Mouse (Mus musculus): ENCODE measurements around the gene Fxyd4. TPM values are rescaled to one million over a fixed set of nuclear protein-coding genes. Genes with fewer than 3 reads are reported as not detected.

Gene Fxyd4
- polyA plus RNA-seq, 1 experiment = not detected

DNA sequence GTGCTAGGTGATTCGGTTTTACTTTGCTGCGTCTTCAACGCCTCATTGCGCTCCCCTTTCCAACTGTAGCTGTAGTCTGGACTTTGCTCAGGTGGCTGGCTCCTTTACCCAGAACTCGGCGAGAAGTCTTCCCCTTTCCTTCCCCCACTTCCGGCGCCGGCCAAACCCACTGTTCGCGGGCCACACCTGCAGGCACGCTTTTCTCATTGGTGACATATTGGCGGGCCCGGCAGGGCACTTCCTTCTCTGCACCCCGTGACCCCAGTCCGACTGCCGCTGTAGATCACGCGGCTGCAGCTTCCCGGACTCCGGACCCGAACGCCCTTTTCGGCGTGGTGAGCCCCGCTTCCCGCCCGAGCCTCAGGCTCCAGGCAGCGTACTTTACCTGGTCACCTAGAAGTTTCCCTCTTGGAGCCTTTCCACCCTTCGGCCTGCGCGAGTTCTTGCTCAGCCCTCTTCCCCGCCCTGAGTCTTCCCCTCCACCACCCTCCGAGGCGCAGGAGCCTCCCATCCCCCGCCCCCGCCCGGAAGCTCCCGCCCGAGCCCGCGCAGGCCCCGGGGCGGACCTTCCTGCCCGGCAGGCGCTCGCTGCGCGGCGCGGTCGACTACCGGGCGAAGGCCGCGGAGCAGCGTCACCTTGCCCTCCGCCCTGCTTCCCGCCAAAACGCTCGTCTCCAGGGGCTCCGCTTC lies 20.6 kb downstream of the Fxyd4 start:
- TF ChIP-seq CTCF (IDR thresholded peaks at IDR 0.05; ENCODE audit: borderline replicate concordance, insufficient read depth, low read depth, low read length) = no peak
- TF ChIP-seq POLR2A (IDR thresholded peaks at IDR 0.05; ENCODE audit: borderline replicate concordance, insufficient read depth, low read length) = peak; percentile 53; the same call in 1 of the 2 replicates
- Histone ChIP-seq H3K27me3 (ENCODE audit: control insufficient read depth, insufficient read depth, low read length) (no peaks in the 10 kb centered on the region), H3K27ac (ENCODE audit: insufficient read depth, low read length) (peak overlapping the region; percentile 84), H3K4me1 (ENCODE audit: control insufficient read depth, insufficient read depth, low read length) (no peaks in the 10 kb centered on the region; the same call in 1 of the 2 replicates), H3K4me3 (replicated peaks; ENCODE audit: insufficient read depth, low read depth, low read length) (peak overlapping the region; percentile 72)
- peak; percentile 83 to 86 for DNase-seq
- WGBS = under 1% methylated on average over 62 of the region's 62 CpGs

- no peak for DNase-seq
- Histone ChIP-seq H3K4me1 (ENCODE audit: control insufficient read depth, insufficient read depth, low read length) (no peaks in the 10 kb centered on the region; the same call in 1 of the 2 replicates), H3K27me3 (ENCODE audit: control insufficient read depth, insufficient read depth, low read length) (no peaks in the 10 kb centered on the region), H3K27ac (ENCODE audit: insufficient read depth, low read length) (no peak overlapping the region), H3K4me3 (replicated peaks; ENCODE audit: insufficient read depth, low read depth, low read length) (peak overlapping the region; percentile 72)
- no peak for TF ChIP-seq CTCF (IDR thresholded peaks at IDR 0.05; ENCODE audit: borderline replicate concordance, insufficient read depth, low read depth, low read length)
- no peak for TF ChIP-seq POLR2A (IDR thresholded peaks at IDR 0.05; ENCODE audit: borderline replicate concordance, insufficient read depth, low read length)
- under 1% methylated on average over 12 of the region's 12 CpGs for WGBS
Observed at GRCm38 (mm10) chr6:117916205-117916736, 21.2 kb downstream of the Fxyd4 start.

GRCm38 (mm10) chr6:117914541-117914940 lies 23.0 kb downstream of the Fxyd4 start:
- Histone ChIP-seq H3K4me1 (ENCODE audit: control insufficient read depth, insufficient read depth, low read length) (no peaks in the 10 kb centered on the region; the same call in 1 of the 2 replicates), H3K4me3 (replicated peaks; ENCODE audit: insufficient read depth, low read depth, low read length) (no peak overlapping the region), H3K27ac (ENCODE audit: insufficient read depth, low read length) (no peak overlapping the region), H3K27me3 (ENCODE audit: control insufficient read depth, insufficient read depth, low read length) (no peaks in the 10 kb centered on the region)
- no peak for DNase-seq
- no peak for TF ChIP-seq CTCF (IDR thresholded peaks at IDR 0.05; ENCODE audit: borderline replicate concordance, insufficient read depth, low read depth, low read length)
- TF ChIP-seq POLR2A (IDR thresholded peaks at IDR 0.05; ENCODE audit: borderline replicate concordance, insufficient read depth, low read length) = no peak

GRCm38 (mm10) chr6:117910120-117910661 lies 27.3 kb downstream of the Fxyd4 start:
- no peak for DNase-seq
- no peak for TF ChIP-seq POLR2A (IDR thresholded peaks at IDR 0.05; ENCODE audit: borderline replicate concordance, insufficient read depth, low read length)
- no peak for TF ChIP-seq CTCF (IDR thresholded peaks at IDR 0.05; ENCODE audit: borderline replicate concordance, insufficient read depth, low read depth, low read length)
- WGBS = 79% methylated on average over 6 of the region's 6 CpGs

DNA sequence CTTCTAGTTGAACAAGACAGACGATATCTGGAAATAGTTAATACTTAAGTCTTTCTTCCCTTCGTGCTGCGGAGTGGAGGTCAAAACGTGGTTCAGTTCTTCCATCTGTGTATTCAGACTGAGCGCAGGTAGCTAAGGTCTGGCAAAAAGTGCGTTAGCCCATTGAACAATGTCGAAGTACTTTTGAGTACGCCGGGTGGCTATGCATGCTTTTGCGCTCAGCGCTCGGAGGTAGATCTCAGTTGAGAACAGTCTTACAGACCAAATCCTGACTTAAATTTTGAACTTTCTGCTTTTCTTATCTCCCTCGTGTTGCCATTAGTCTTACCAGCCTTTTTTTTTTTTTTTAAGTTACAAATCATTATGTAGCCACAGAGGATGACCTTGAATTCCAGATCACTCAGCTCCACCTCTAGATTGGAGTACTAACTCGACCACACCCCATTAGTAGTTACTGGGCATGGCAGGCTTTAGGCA lies 29.0 kb downstream of the Fxyd4 start:
- no peaks in the 10 kb centered on the region for H3K27me3 ChIP-seq (ENCODE audit: control insufficient read depth, insufficient read depth, low read length)
- WGBS = 4% methylated on average over 14 of the region's 14 CpGs
- DNase-seq = no peak
- H3K4me1 ChIP-seq (ENCODE audit: control insufficient read depth, insufficient read depth, low read length) = no peaks in the 10 kb centered on the region; the same call in 1 of the 2 replicates
- no peak for TF ChIP-seq POLR2A (IDR thresholded peaks at IDR 0.05; ENCODE audit: borderline replicate concordance, insufficient read depth, low read length)
- TF ChIP-seq CTCF (IDR thresholded peaks at IDR 0.05; ENCODE audit: borderline replicate concordance, insufficient read depth, low read depth, low read length) = no peak
- H3K4me3 ChIP-seq (replicated peaks; ENCODE audit: insufficient read depth, low read depth, low read length) = peak overlapping the region; percentile 70
- no peak overlapping the region for H3K27ac ChIP-seq (ENCODE audit: insufficient read depth, low read length)

More at GRCm38 (mm10) chr6:117910120-117910661, 27.3 kb downstream of the Fxyd4 start:
- H3K27ac ChIP-seq (ENCODE audit: insufficient read depth, low read length) = no peak overlapping the region
- H3K4me1 ChIP-seq (ENCODE audit: control insufficient read depth, insufficient read depth, low read length) = no peaks in the 10 kb centered on the region; the same call in 1 of the 2 replicates
- H3K4me3 ChIP-seq (replicated peaks; ENCODE audit: insufficient read depth, low read depth, low read length) = no peak overlapping the region
- no peaks in the 10 kb centered on the region for H3K27me3 ChIP-seq (ENCODE audit: control insufficient read depth, insufficient read depth, low read length)

DNA sequence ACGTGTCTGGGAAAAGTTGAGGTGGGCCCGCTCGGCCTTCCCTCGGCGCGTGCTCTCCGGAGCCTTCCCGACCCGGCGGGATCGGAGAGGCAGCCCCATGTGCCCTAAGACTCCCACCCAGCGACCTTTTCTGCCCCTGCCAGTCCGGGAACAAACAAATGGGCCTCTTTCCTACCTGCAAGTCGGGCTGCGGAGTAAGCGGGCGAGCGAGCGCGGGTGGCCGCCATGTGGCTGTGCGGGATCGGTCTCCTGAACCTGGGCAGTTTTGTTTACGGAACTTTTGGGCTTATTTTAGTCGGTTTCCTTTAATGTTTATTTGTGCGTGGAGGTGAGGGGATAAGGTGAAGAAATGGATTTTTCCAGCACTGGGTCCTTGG lies 29.5 kb downstream of the Fxyd4 start:
- H3K27ac ChIP-seq (ENCODE audit: insufficient read depth, low read length) = no peak overlapping the region
- no peaks in the 10 kb centered on the region for H3K27me3 ChIP-seq (ENCODE audit: control insufficient read depth, insufficient read depth, low read length)
- WGBS = under 1% methylated on average over 26 of the region's 26 CpGs
- TF ChIP-seq CTCF (IDR thresholded peaks at IDR 0.05; ENCODE audit: borderline replicate concordance, insufficient read depth, low read depth, low read length) = no peak
- TF ChIP-seq POLR2A (IDR thresholded peaks at IDR 0.05; ENCODE audit: borderline replicate concordance, insufficient read depth, low read length) = no peak
- H3K4me1 ChIP-seq (ENCODE audit: control insufficient read depth, insufficient read depth, low read length) = no peaks in the 10 kb centered on the region; the same call in 1 of the 2 replicates
- no peak for DNase-seq
- peak overlapping the region; percentile 70 for H3K4me3 ChIP-seq (replicated peaks; ENCODE audit: insufficient read depth, low read depth, low read length)

DNA sequence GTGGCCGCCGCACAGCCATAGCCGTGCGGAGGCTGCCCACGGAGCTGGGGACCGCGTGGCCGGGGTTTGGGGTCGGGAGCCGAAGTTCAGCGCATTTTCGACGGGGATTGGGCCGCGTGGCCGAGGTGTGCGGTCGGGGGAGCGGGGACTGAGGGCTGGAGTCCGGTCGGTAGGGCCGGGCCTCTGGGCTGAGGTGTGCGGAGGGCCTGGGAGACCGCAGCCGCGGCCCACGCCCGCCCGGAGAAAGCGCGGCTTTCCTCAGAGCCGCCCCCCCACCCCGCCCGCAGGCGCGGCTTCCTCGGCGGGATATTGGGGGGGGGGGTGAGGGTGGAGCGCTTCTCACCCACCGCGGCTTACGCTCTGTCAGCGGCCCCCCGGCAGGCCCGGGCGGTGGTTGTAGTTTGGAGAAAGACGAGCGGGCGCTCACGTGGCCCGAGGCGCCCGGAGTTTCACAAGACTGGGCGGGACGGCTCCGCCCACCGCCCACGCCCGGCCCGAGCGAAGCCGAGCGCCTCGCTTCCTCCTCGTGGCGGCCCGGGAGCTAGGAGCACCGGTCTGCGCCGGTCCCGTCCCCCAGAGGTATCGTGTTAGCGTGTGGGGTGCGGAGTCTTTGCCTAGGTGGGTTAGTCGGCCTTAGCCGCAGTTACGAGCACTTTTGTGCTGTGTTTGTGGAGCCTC lies 30.1 kb downstream of the Fxyd4 start:
- H3K4me1 ChIP-seq (ENCODE audit: control insufficient read depth, insufficient read depth, low read length) = no peaks in the 10 kb centered on the region; the same call in 1 of the 2 replicates
- H3K4me3 ChIP-seq (replicated peaks; ENCODE audit: insufficient read depth, low read depth, low read length) = peak overlapping the region; percentile 70
- H3K27me3 ChIP-seq (ENCODE audit: control insufficient read depth, insufficient read depth, low read length) = no peaks in the 10 kb centered on the region
- TF ChIP-seq POLR2A (IDR thresholded peaks at IDR 0.05; ENCODE audit: borderline replicate concordance, insufficient read depth, low read length) (no peak), CTCF (IDR thresholded peaks at IDR 0.05; ENCODE audit: borderline replicate concordance, insufficient read depth, low read depth, low read length) (no peak)
- 1% methylated on average over 76 of the region's 77 CpGs for WGBS
- peak; percentile 52 to 60 for DNase-seq
- H3K27ac ChIP-seq (ENCODE audit: insufficient read depth, low read length) = no peak overlapping the region; the same call in 1 of the 2 replicates
